Mouse (Mus musculus) intestine, embryonic 16.5 days (tissue): ENCODE measurements around the gene Hoxb4. TPM values are rescaled to one million over a fixed set of nuclear protein-coding genes. Genes with fewer than 3 reads are reported as not detected.

ENCODE experiments used
- ATAC-seq: fragments of 200-750 bp; cut with Nextera tagmentation; 2 replicates; pipeline ENCODE4 v1.8.0; 2017; ENCODE audit warnings: moderate TSS enrichment, moderate library complexity
- H3K27ac ChIP-seq: fragments of 300-500 bp; sonication (generic); 2 replicates; pipeline ENCODE4 v1.5.1; 2014; ENCODE audit warnings: mild to moderate bottlenecking, low read length
- H3K27me3 ChIP-seq: fragments of 300-500 bp; sonication (generic); replicated peaks from 2 replicates; pipeline ENCODE4 v1.6.1; 2014; ENCODE audit warnings: low read length, control low read depth, mixed read lengths; ENCODE audit not compliant: control insufficient read depth, insufficient read depth
- H3K36me3 ChIP-seq: fragments of 300-500 bp; sonication (generic); 2 replicates; pipeline ENCODE4 v1.6.1; 2014; ENCODE audit warnings: low read length, control low read depth; ENCODE audit not compliant: control insufficient read depth, insufficient read depth
- H3K4me1 ChIP-seq: fragments of 300-500 bp; sonication (generic); 2 replicates; pipeline ENCODE4 v1.6.1; 2014; ENCODE audit warnings: low read length, control low read depth, mixed read lengths; ENCODE audit not compliant: control insufficient read depth, insufficient read depth
- H3K4me2 ChIP-seq: fragments of 300-500 bp; sonication (generic); 2 replicates; pipeline ENCODE4 v1.6.1; 2014; ENCODE audit warnings: low read depth, low read length, control low read depth
- H3K4me3 ChIP-seq: fragments of 300-500 bp; sonication (generic); 2 replicates; pipeline ENCODE4 v1.5.1; 2014; ENCODE audit warnings: mild to moderate bottlenecking, low read length
- H3K9ac ChIP-seq: fragments of 300-500 bp; sonication (generic); 2 replicates; pipeline ENCODE4 v1.6.1; 2014; ENCODE audit warnings: low read depth, low read length
- H3K9me3 ChIP-seq: fragments of 300-500 bp; sonication (generic); 2 replicates; pipeline ENCODE4 v1.6.1; 2016; ENCODE audit warnings: low read length, control low read depth; ENCODE audit not compliant: control insufficient read depth
- WGBS: fragments of 180-500 bp; shearing (Covaris S2); extraction: QIAGEN DNeasy Blood & Tissue Kit; methylation state at CpG from one replicate; pipeline ENCODE4 v1.1.7; 2014; 5-methylcytosine and 5-hydroxymethylcytosine counted together
- microRNA counts: library from miRNA; unstranded; fragments of <30 nt; microRNA quantifications from one replicate; lab custom pipeline; 2016
- microRNA-seq: library from miRNA; unstranded; fragments of <30 nt; microRNA quantifications from one replicate; pipeline ENCODE4, GENCODE M21; 2016
- polyA plus RNA-seq: library from polyadenylated mRNA; unstranded; fragments of >200 nt; fragmentation: Nextera tagmentation; extraction: Ambion mirVana; gene quantifications from 2 replicates; pipeline ENCODE4 v1.2.1, GENCODE M21; 2015

Hoxb4 gene
- polyA plus RNA-seq, 1 experiment from 2014 or later, result 1.8 TPM

DNA sequence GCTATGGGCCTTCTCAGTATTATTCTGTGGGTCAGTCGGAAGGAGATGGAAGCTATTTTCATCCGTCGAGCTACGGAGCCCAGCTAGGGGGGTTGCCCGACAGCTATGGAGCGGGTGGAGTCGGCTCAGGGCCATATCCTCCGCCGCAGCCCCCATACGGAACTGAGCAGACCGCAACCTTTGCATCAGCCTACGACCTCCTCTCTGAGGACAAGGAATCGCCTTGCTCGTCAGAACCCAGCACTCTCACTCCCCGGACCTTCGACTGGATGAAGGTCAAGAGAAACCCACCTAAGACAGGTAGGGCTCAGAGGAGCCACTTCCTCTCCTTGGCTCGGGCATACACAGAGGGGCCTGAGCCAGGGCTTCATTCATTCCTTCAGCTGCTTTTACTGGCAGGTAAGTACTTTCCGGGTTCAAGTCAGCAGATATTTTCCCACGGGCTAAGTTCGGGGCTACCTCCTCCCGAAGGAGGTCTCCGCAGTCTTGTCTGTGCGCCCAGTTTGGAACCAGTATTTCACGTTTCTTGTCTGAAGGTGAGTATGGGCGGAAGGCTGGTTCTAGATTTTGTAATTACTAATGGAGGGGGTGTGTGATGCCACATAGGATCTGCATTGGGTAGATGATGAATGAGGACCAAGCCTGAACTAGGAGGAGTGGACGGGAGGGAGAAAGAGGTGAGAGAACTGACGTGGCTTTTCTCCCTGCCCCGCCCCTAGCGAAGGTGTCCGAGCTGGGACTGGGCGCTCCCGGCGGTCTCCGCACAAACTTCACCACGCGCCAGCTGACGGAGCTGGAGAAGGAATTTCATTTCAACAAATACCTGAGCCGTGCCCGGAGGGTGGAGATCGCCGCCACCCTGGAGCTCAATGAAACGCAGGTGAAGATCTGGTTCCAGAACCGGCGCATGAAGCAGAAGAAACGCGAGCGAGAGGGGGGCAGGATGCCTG is 48.3 kb downstream of the Hoxb4 start:
- Histone ChIP-seq H3K9me3 (no peaks in the 10 kb centered on the region), H3K4me3 (peak overlapping the region; percentile 7; the same call in 1 of the 2 replicates), H3K27me3 (no peaks in the 10 kb centered on the region; the same call in 1 of the 2 replicates), H3K9ac (no peak overlapping the region), H3K27ac (no peak overlapping the region), H3K4me2 (peak overlapping the region; percentile 36; the same call in 1 of the 2 replicates), H3K4me1 (peaks cover 3% of the 10 kb centered on the region), H3K36me3 (no peaks in the 10 kb centered on the region)
- WGBS, result 16% methylated on average over 47 of the region's 47 CpGs
- no peak for ATAC-seq

DNA sequence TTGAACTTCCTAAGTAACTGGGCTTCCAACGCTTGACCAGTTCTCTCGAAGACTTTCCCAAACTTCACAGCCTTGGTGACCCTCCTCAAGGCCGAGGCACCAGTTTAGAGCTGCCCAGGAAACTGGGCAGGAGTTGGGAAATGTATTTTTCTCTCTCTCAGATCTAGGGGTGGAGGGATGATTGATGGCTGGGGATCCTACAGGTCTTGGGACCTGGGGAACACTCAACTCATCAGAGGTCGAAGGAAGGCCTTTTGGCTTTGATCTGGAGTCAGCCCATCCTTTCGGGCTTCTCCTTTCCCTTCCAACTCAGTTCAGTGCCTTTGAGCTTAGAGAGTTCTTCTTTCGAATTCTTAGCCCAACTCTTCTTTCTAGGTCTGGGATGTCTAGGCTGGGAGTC is 49.1 kb downstream of the Hoxb4 start:
- Histone ChIP-seq H3K9me3 (no peaks in the 10 kb centered on the region), H3K9ac (no peak overlapping the region), H3K27me3 (no peaks in the 10 kb centered on the region; the same call in 1 of the 2 replicates), H3K4me2 (no peak overlapping the region), H3K36me3 (no peaks in the 10 kb centered on the region), H3K4me1 (peaks cover 5% of the 10 kb centered on the region), H3K27ac (no peak overlapping the region), H3K4me3 (no peak overlapping the region)
- ATAC-seq, result no peak
- WGBS, result 62% methylated on average over 6 of the region's 6 CpGs

DNA sequence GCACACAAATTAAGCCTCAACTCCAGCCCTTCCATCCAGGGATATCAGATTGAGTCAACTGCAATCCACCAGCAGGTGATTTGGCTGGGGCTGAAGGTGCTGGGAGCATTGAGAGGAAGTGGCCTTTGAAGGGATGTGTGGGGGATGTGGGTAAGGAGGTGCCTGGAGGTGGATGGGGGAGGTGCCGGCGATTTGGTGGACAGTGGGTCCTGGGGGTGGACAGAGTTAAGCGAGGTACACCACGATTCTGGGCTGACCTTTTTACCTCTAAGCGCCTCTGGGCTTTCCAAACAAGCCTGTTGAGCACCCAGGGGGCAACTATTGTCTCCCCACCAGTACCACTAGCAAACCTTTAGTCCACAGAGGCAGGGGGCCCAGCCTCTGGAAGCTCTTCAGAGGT is 50.6 kb downstream of the Hoxb4 start:
- Histone ChIP-seq H3K9me3 (no peaks in the 10 kb centered on the region), H3K9ac (no peak overlapping the region), H3K27me3 (no peaks in the 10 kb centered on the region; the same call in 1 of the 2 replicates), H3K4me3 (no peak overlapping the region), H3K27ac (no peak overlapping the region), H3K36me3 (no peaks in the 10 kb centered on the region), H3K4me2 (no peak overlapping the region), H3K4me1 (peaks cover 10% of the 10 kb centered on the region)
- WGBS, result 47% methylated on average over 5 of the region's 5 CpGs
- ATAC-seq, result no peak

DNA sequence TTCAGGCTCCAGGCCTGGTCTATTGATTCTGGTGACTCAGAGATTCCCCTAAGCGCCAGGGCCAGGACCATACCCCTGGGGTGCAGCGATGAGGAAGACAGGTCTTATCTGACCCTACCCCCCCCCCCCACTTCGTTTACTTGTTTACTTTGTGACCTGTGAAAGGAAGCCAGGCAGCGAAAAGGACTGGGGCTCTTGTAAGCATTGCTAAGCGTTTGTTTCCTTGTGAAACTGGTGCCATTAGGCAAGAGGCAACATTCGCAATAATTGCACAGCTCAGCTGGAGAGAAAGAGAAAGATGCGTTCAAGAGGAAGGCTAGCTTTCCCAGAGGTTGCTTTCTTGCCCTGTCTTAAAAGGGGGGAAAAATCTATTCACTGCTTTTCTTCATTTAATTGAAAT is 51.1 kb downstream of the Hoxb4 start:
- Histone ChIP-seq H3K36me3 (no peaks in the 10 kb centered on the region), H3K9ac (no peak overlapping the region), H3K27ac (no peak overlapping the region), H3K4me1 (peaks cover 10% of the 10 kb centered on the region), H3K4me3 (no peak overlapping the region), H3K4me2 (no peak overlapping the region), H3K9me3 (no peaks in the 10 kb centered on the region), H3K27me3 (no peaks in the 10 kb centered on the region; the same call in 1 of the 2 replicates)
- WGBS, result 51% methylated on average over 7 of the region's 7 CpGs
- no peak for ATAC-seq

MicroRNAs encoded within 50 kb of the gene (microRNA counts, 519-probe panel; counts per million panel counts)
- 3,664 counts per million, percentile 92 among the panel's probes with 10 or more counts for microRNA mmu-miR-10a (lab: Ali Mortazavi, UCI)

Small RNA genes lying within 50 kb of the gene (microRNA-seq; reads per million reads assigned to microRNA genes)
- 56,371 reads per million, percentile 99 among the genes with 10 or more reads in this experiment for gene Mir10a

Other genes with a start within 250 kb of the Hoxb4 start
- 1,152 and 1,154 TPM in 2 replicates for gene Atp5g1, start 242.6 kb upstream of the Hoxb4 start, polyA plus RNA-seq
- 0.10 TPM in 2 replicates for gene Calcoco2, start 206.3 kb upstream of the Hoxb4 start, polyA plus RNA-seq
- 0.27 and 0.51 TPM in 2 replicates for gene Ttll6, start 184.5 kb upstream of the Hoxb4 start, polyA plus RNA-seq
- 1.9 and 5.1 TPM in 2 replicates for gene Hoxb13, start 124.0 kb upstream of the Hoxb4 start, polyA plus RNA-seq
- gene Hoxb9, start 46.8 kb upstream of the Hoxb4 start, polyA plus RNA-seq, result 0.99 and 1.2 TPM in 2 replicates
- 0.71 and 0.97 TPM in 2 replicates for gene Hoxb8, start 36.4 kb upstream of the Hoxb4 start, polyA plus RNA-seq
- 10.0 and 11.3 TPM in 2 replicates for gene Hoxb7, start 31.6 kb upstream of the Hoxb4 start, polyA plus RNA-seq
- 11.1 and 11.3 TPM in 2 replicates for gene Hoxb6, start 25.8 kb upstream of the Hoxb4 start, polyA plus RNA-seq
- 26.4 and 28.7 TPM in 2 replicates for gene Hoxb5, start 14.9 kb upstream of the Hoxb4 start, polyA plus RNA-seq
- 1.4 and 1.5 TPM in 2 replicates for gene Hoxb3, start 5.1 kb downstream of the Hoxb4 start, polyA plus RNA-seq
- gene Hoxb2, start 32.3 kb downstream of the Hoxb4 start, polyA plus RNA-seq, result 9.6 and 11.6 TPM in 2 replicates
- not detected in 2 replicates for gene Hoxb1, start 47.5 kb downstream of the Hoxb4 start, polyA plus RNA-seq
- 0.67 and 0.88 TPM in 2 replicates for gene Skap1, start 146.3 kb downstream of the Hoxb4 start, polyA plus RNA-seq